Mouse (Mus musculus): Measurements from ENCODE around the gene Ttc25. TPM values are rescaled to one million over a fixed set of nuclear protein-coding genes. Genes with fewer than 3 reads are reported as not detected.
A peak's percentile ranks its signal among the peaks of the same experiment; 100 is the strongest.

Ttc25 gene
- polyA plus RNA-seq, 1 experiment from 2014 or later = 0.08 TPM

DNA sequence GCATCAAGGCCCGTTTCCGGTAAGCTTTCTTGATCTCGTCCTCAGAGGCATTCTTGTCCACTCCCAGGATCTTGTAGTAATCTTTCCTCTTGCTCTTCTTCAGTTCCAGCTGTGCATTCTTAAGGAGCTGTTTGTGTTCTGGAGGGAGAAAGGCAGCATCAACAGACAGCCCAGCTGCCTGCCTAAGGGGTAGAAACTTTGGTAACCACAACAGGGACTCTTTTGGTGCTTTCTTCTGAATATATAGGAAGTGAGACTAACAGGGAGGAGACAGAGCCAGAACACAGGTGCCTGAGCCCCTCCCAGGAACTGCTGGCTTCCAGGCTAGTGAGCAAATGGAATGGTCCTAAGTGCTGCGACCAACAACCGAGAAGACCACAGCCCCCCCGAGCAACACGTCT lies 39.2 kb downstream of the Ttc25 start:
- WGBS (ENCODE audit: insufficient replicate concordance) = 84% methylated on average over 7 of the region's 7 CpGs
- no peaks in the 10 kb centered on the region for H3K4me1 ChIP-seq (replicated peaks)
- H3K27ac ChIP-seq = no peak overlapping the region
- no peak for DNase-seq
- H3K4me2 ChIP-seq = no peak overlapping the region
- no peaks in the 10 kb centered on the region for H3K9me3 ChIP-seq (replicated peaks)
- ATAC-seq (ENCODE audit: low read depth) = no peak
- no peak overlapping the region for H3K9ac ChIP-seq
- no peaks in the 10 kb centered on the region for H3K27me3 ChIP-seq
- H3K4me3 ChIP-seq (replicated peaks) = no peak overlapping the region
- peaks cover 98% of the 10 kb centered on the region for H3K36me3 ChIP-seq

DNA sequence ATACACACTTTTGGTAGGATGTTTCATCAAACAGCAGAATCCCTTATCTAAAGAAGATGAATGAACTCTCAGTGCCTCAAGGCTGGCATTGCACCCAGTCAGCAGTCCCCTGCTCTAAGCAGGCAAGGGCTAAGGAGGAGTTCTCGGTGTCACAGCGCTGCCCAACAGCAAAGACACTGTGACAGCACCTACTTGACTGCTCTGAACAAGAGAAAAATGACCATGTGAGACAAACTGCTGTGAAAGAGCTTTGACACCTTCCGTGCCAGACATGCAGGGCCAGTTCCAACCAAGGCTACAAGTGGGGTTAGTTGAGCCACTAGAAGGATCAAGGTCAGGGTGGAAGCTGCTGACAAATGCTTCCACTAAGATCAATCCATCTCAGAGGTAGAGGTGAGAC lies 39.7 kb downstream of the Ttc25 start:
- 90% methylated on average over 3 of the region's 3 CpGs for whole genome bisulfite sequencing (ENCODE audit: insufficient replicate concordance)
- Histone ChIP-seq H3K4me3 (replicated peaks) (no peak overlapping the region), H3K27me3 (no peaks in the 10 kb centered on the region), H3K36me3 (peaks cover 100% of the 10 kb centered on the region), H3K4me2 (no peak overlapping the region), H3K9ac (no peak overlapping the region), H3K27ac (no peak overlapping the region), H3K4me1 (replicated peaks) (no peaks in the 10 kb centered on the region), H3K9me3 (replicated peaks) (no peaks in the 10 kb centered on the region)
- no peak for ATAC-seq (ENCODE audit: low read depth)
- no peak for DNase-seq

DNA sequence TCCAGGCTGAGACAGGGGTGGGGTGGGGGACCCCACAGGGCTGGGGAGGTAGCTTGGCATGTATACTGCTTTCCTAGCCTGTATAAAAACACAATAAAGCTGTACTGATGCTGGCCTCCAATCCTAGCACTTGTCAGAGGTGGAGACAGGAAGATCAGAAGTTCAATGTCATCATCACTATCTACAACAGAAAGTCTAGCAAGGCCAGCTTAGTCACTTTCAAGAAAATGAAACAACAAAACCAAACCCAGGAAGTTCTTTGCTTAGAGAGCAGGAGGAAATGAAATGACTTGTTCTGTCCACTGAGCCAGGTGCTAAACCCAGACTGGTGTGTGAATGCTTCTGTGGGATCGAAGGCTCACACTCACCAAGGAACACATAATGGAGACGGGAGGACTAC lies 43.1 kb downstream of the Ttc25 start:
- no peak overlapping the region for H3K4me2 ChIP-seq
- H3K4me1 ChIP-seq (replicated peaks) = no peaks in the 10 kb centered on the region
- peaks cover 100% of the 10 kb centered on the region for H3K36me3 ChIP-seq
- H3K9ac ChIP-seq = no peak overlapping the region
- ATAC-seq (ENCODE audit: low read depth) = no peak
- H3K27me3 ChIP-seq = no peaks in the 10 kb centered on the region
- H3K9me3 ChIP-seq (replicated peaks) = no peaks in the 10 kb centered on the region
- H3K4me3 ChIP-seq (replicated peaks) = no peak overlapping the region
- DNase-seq = no peak
- WGBS (ENCODE audit: insufficient replicate concordance) = 85% methylated on average over 2 of the region's 2 CpGs
- no peak overlapping the region for H3K27ac ChIP-seq

GRCm38 (mm10) chr11:100592346-100593046 lies 47.1 kb downstream of the Ttc25 start:
- peaks cover 99% of the 10 kb centered on the region for H3K36me3 ChIP-seq
- DNase-seq (no peak), ATAC-seq (ENCODE audit: low read depth) (no peak)
- H3K4me1 ChIP-seq (replicated peaks) = no peaks in the 10 kb centered on the region
- H3K4me3 ChIP-seq (replicated peaks) = no peak overlapping the region
- H3K27ac ChIP-seq = no peak overlapping the region
- H3K9ac ChIP-seq = no peak overlapping the region
- H3K4me2 ChIP-seq = no peak overlapping the region
- 88% methylated on average over 11 of the region's 11 CpGs for WGBS (ENCODE audit: insufficient replicate concordance)
- no peaks in the 10 kb centered on the region for H3K27me3 ChIP-seq
- no peaks in the 10 kb centered on the region for H3K9me3 ChIP-seq (replicated peaks)

GRCm38 (mm10) chr11:100594608-100595007 lies 49.2 kb downstream of the Ttc25 start:
- no peak overlapping the region for H3K4me3 ChIP-seq (replicated peaks)
- 80% methylated on average over 7 of the region's 7 CpGs for WGBS (ENCODE audit: insufficient replicate concordance)

GRCm38 (mm10) chr11:100595533-100595932 lies 50.1 kb downstream of the Ttc25 start:
- ATAC-seq (ENCODE audit: low read depth) (no peak), DNase-seq (no peak)
- no peak overlapping the region for H3K27ac ChIP-seq
- no peak overlapping the region for H3K4me3 ChIP-seq (replicated peaks)
- H3K27me3 ChIP-seq = no peaks in the 10 kb centered on the region
- peaks cover 99% of the 10 kb centered on the region for H3K36me3 ChIP-seq
- no peaks in the 10 kb centered on the region for H3K9me3 ChIP-seq (replicated peaks)
- no peak overlapping the region for H3K9ac ChIP-seq
- 86% methylated on average over 4 of the region's 4 CpGs for WGBS (ENCODE audit: insufficient replicate concordance)
- H3K4me1 ChIP-seq (replicated peaks) = no peaks in the 10 kb centered on the region
- no peak overlapping the region for H3K4me2 ChIP-seq

More at GRCm38 (mm10) chr11:100594608-100595007, 49.2 kb downstream of the Ttc25 start:
- H3K27me3 ChIP-seq = no peaks in the 10 kb centered on the region
- H3K27ac ChIP-seq = no peak overlapping the region
- ATAC-seq (ENCODE audit: low read depth) (no peak), DNase-seq (no peak)
- no peaks in the 10 kb centered on the region for H3K4me1 ChIP-seq (replicated peaks)
- H3K9ac ChIP-seq = no peak overlapping the region
- H3K4me2 ChIP-seq = no peak overlapping the region
- no peaks in the 10 kb centered on the region for H3K9me3 ChIP-seq (replicated peaks)
- peaks cover 99% of the 10 kb centered on the region for H3K36me3 ChIP-seq

DNA sequence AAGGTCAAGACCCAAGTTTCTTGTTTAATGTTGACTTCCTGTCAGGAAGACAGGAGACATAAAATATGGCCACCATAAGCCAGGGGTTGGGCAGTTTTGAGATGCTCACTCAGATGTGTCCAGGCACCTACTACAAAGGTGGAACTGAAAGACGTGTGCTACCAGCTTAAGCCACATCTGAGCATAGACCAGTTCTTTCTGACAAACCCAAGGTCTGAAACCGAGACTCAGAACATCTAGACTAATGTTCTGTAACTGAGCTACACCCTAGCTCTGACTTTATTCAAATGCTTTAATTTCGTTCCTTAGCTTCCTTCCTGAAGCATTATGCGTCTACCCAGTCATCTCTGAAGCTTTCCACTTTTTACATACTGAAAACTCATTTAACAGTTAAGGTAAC lies 52.7 kb downstream of the Ttc25 start:
- no peak overlapping the region for H3K27ac ChIP-seq
- H3K4me2 ChIP-seq = no peak overlapping the region
- DNase-seq = no peak
- no peaks in the 10 kb centered on the region for H3K9me3 ChIP-seq (replicated peaks)
- H3K9ac ChIP-seq = no peak overlapping the region
- no peak overlapping the region for H3K4me3 ChIP-seq (replicated peaks)
- H3K27me3 ChIP-seq = no peaks in the 10 kb centered on the region
- no peak for ATAC-seq (ENCODE audit: low read depth)
- peaks cover 11% of the 10 kb centered on the region for H3K4me1 ChIP-seq (replicated peaks)
- peaks cover 88% of the 10 kb centered on the region for H3K36me3 ChIP-seq
- WGBS (ENCODE audit: insufficient replicate concordance) = 84% methylated on average over 4 of the region's 4 CpGs

DNA sequence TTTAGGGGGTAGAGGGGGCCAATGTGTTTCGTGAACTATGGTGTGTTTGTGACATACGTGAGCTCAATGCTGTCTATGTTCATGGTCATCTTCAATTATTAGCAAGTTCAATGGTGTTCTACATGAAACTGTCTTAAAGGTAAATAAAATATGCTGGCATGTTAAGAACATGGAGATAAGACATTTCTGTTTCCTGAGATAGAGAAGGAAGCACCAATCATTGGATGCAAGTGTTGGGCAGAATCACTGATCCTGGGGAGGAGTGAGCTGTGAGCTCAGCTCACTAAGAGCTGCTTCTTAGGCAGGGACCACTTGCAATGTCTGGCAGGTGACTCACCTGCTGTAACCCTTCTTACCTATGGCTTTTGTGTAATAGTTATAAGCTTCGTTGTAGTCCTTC lies 56.0 kb downstream of the Ttc25 start:
- peaks cover 55% of the 10 kb centered on the region for H3K36me3 ChIP-seq
- no peak for DNase-seq
- WGBS (ENCODE audit: insufficient replicate concordance) = 80% methylated on average over 3 of the region's 3 CpGs

DNA sequence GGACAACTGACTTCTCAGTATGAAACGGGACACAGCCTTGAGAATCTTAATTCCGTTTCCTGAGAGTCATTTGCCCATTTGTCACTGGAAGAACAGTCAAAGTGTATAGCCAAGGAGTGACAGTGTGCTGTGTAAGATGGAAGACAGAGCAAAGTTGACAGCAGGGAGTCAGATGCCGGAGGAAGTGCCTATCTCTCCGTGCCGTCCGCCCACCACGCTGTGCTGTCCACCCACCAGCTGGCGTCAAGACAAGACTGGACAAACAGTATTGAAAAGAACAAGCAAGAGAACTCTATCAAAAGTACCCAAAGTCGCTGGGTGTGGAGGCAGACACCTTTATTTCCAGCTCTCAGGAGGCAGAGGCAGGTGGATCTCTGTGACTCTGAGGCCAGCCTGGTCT lies 57.7 kb downstream of the Ttc25 start:
- Histone ChIP-seq H3K9me3 (replicated peaks) (no peaks in the 10 kb centered on the region), H3K27me3 (no peaks in the 10 kb centered on the region), H3K4me1 (replicated peaks) (peaks cover 20% of the 10 kb centered on the region), H3K36me3 (peaks cover 44% of the 10 kb centered on the region), H3K27ac (no peak overlapping the region), H3K9ac (no peak overlapping the region), H3K4me2 (no peak overlapping the region), H3K4me3 (replicated peaks) (no peak overlapping the region)
- WGBS (ENCODE audit: insufficient replicate concordance) = 71% methylated on average over 9 of the region's 9 CpGs
- DNase-seq (no peak), ATAC-seq (ENCODE audit: low read depth) (no peak)

More for the DNA sequence above, 56.0 kb downstream of the Ttc25 start:
- ATAC-seq (ENCODE audit: low read depth) = no peak
- H3K4me3 ChIP-seq (replicated peaks) = no peak overlapping the region
- H3K9me3 ChIP-seq (replicated peaks) = no peaks in the 10 kb centered on the region
- H3K27ac ChIP-seq = no peak overlapping the region
- no peaks in the 10 kb centered on the region for H3K27me3 ChIP-seq
- no peak overlapping the region for H3K9ac ChIP-seq
- H3K4me1 ChIP-seq (replicated peaks) = peaks cover 20% of the 10 kb centered on the region
- no peak overlapping the region for H3K4me2 ChIP-seq

DNA sequence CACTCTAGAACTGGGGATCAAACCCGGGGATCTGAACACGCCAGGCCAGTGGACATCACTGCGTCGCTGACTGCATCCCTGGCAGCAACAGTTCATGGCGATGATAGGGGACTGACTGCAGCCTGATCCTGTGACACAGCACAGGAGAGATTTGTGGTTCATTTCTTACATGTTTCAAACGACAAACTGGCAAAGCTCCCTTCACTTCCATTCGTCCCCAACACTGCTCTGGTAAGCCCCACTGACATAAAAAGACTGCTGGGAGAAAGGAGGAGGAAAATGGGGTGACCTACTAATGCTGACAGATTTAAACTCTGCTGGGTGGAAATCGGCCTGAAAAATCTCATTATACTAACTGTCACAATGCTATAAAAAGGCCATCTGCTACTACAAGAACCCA lies 58.4 kb downstream of the Ttc25 start:
- H3K27me3 ChIP-seq = no peaks in the 10 kb centered on the region
- H3K9ac ChIP-seq = no peak overlapping the region
- no peak overlapping the region for H3K4me3 ChIP-seq (replicated peaks)
- H3K4me2 ChIP-seq = no peak overlapping the region
- H3K4me1 ChIP-seq (replicated peaks) = peaks cover 20% of the 10 kb centered on the region
- 77% methylated on average over 8 of the region's 8 CpGs for WGBS (ENCODE audit: insufficient replicate concordance)
- peaks cover 41% of the 10 kb centered on the region for H3K36me3 ChIP-seq
- H3K9me3 ChIP-seq (replicated peaks) = no peaks in the 10 kb centered on the region
- no peak for ATAC-seq (ENCODE audit: low read depth)
- DNase-seq = no peak
- H3K27ac ChIP-seq = peak overlapping the region; percentile 24; the same call in 1 of the 2 replicates

- peaks cover 23% of the 10 kb centered on the region for H3K4me1 ChIP-seq (replicated peaks)
- no peaks in the 10 kb centered on the region for H3K27me3 ChIP-seq
- H3K4me2 ChIP-seq = no peak overlapping the region
- H3K36me3 ChIP-seq = peaks cover 34% of the 10 kb centered on the region
- DNase-seq = no peak
- H3K9me3 ChIP-seq (replicated peaks) = no peaks in the 10 kb centered on the region
- no peak for ATAC-seq (ENCODE audit: low read depth)
- WGBS (ENCODE audit: insufficient replicate concordance) = 73% methylated on average over 4 of the region's 4 CpGs
- no peak overlapping the region for H3K4me3 ChIP-seq (replicated peaks)
- H3K27ac ChIP-seq = no peak overlapping the region
- no peak overlapping the region for H3K9ac ChIP-seq
Measured at GRCm38 (mm10) chr11:100604321-100605005, 59.1 kb downstream of the Ttc25 start.

DNA sequence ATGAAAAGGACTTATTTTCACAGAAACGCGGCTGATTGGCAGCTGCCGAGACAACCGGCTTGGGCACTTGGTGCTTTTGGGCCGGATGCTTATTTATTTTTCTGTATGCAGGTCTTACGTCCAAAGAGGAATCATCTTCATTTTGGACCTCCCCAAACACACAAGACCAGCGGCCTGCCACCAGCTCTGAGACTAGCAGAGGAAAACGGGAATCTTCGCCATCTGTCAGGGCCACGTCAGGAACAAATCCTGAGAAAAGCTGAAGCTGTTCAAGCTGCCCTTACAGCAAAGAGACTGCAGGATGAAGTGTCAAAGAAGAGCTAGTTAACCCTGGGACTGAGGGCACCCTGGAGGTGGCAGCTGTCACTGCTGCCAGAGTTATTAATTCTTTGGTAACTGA lies 60.0 kb downstream of the Ttc25 start:
- Histone ChIP-seq H3K4me3 (replicated peaks) (no peak overlapping the region), H3K27me3 (no peaks in the 10 kb centered on the region), H3K9ac (no peak overlapping the region), H3K27ac (no peak overlapping the region), H3K4me1 (replicated peaks) (peaks cover 33% of the 10 kb centered on the region), H3K36me3 (peaks cover 29% of the 10 kb centered on the region), H3K9me3 (replicated peaks) (no peaks in the 10 kb centered on the region), H3K4me2 (no peak overlapping the region)
- DNase-seq = no peak
- 86% methylated on average over 10 of the region's 10 CpGs for WGBS (ENCODE audit: insufficient replicate concordance)
- ATAC-seq (ENCODE audit: low read depth) = no peak
